Mouse (Mus musculus) hindbrain, embryonic 10.5 days (tissue): ENCODE results near the gene Prr12. TPM values are rescaled to one million over a fixed set of nuclear protein-coding genes. Genes with fewer than 3 reads are reported as not detected.
"Not testable (repeated sequence)": the region's sequence is repeated elsewhere in the genome, so short reads cannot be mapped to it uniquely, and the experiment has no call there.

Experiments
- DNase-seq: peaks from one replicate; pipeline ENCODE4 v3.0.0-alpha.2; 2017; ENCODE audit warnings: low spot score
- H3K27ac ChIP-seq: fragments of 300-500 bp; sonication (generic); 2 replicates; pipeline ENCODE4 v1.5.1; 2016; ENCODE audit warnings: mild to moderate bottlenecking, moderate library complexity
- H3K27me3 ChIP-seq: fragments of 300-500 bp; sonication (generic); 2 replicates; pipeline ENCODE4 v1.6.1; 2016; ENCODE audit warnings: mild to moderate bottlenecking; ENCODE audit not compliant: poor library complexity, insufficient read depth, severe bottlenecking
- H3K36me3 ChIP-seq: fragments of 300-500 bp; sonication (generic); 2 replicates; pipeline ENCODE4 v1.6.1; 2016; ENCODE audit warnings: mild to moderate bottlenecking, moderate library complexity
- H3K4me1 ChIP-seq: fragments of 300-500 bp; sonication (generic); replicated peaks from 2 replicates; pipeline ENCODE4 v1.6.1; 2016; ENCODE audit warnings: mild to moderate bottlenecking
- H3K4me3 ChIP-seq: fragments of 300-500 bp; sonication (generic); 2 replicates; pipeline ENCODE4 v1.5.1; 2016; ENCODE audit warnings: mild to moderate bottlenecking, moderate library complexity
- H3K9me3 ChIP-seq: fragments of 300-500 bp; sonication (generic); 2 replicates; pipeline ENCODE4 v1.6.1; 2016; ENCODE audit warnings: mild to moderate bottlenecking, moderate library complexity
- WGBS: fragments of 180-500 bp; shearing (Covaris S2); methylation state at CpG from one replicate; pipeline ENCODE4 v1.1.7; 2016; 5-methylcytosine and 5-hydroxymethylcytosine counted together
- polyA plus RNA-seq: library from polyadenylated mRNA; unstranded; fragments of >200 nt; fragmentation: Nextera tagmentation; extraction: Ambion mirVana; gene quantifications from 2 replicates; pipeline ENCODE4 v1.2.1, GENCODE M21; 2016

Prr12 gene
- polyA plus RNA-seq, 1 experiment from 2014 or later, result 13.4 TPM

DNA sequence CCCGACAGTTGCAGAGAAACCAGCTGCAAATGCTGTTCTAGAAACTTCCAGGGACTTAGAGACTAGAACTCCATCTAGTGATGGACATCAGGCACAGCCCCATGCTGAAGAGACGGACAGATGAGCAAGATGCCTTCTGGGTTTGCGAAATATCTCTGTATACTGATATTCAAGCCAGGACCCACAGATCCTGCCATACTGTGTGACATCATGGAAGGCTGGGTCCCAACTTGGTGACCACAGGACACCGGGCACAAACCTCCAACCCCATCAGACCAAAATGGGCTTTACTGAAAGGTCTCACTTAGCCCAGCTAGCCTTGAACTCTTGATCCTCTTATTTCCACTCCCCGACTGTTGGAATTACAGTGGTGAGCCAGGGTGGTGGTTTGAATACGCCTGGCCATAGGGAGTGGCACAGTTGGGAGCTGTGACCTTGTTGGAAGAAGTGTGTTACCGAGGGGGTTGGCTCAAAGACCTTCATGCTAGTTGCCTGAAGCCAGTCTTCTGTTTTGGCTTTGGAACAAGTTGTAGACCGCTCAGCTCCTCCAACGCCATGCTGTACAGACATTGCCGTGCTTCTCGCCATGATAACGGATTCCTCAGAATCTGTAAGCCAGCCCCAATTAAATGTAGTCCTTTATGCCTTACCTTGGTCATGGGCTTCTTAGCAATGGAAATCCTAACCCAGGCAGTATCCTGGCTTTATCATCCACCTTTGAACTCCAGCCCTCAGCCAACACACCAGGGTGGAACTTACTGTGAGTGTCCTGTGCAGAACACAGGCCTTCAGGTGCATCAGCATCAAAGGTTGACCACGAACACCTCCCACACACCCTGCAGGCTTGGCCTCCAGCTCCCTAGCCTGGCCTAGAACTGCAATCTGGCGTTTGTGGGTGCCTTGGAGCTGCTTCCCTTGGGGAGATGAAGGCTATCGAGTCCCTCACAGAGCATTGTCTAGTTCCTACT is 28.1 kb downstream of the Prr12 start:
- Histone ChIP-seq H3K4me3 (no peak overlapping the region), H3K27me3 (no peaks in the 10 kb centered on the region), H3K9me3 (no peaks in the 10 kb centered on the region), H3K4me1 (peaks cover 17% of the 10 kb centered on the region), H3K27ac (no peak overlapping the region), H3K36me3 (peaks cover 37% of the 10 kb centered on the region)
- WGBS, result 89% methylated on average over 15 of the region's 15 CpGs
- no peak for DNase-seq

- WGBS, result 83% methylated on average over 5 of the region's 5 CpGs
- not testable (repeated sequence) for H3K9me3 ChIP-seq, DNase-seq, H3K27ac ChIP-seq, H3K4me3 ChIP-seq, H3K27me3 ChIP-seq
- H3K36me3 ChIP-seq, result peaks cover 29% of the 10 kb centered on the region
- H3K4me1 ChIP-seq, result peaks cover 26% of the 10 kb centered on the region
Observed at GRCm38 (mm10) chr7:45023711-45024110, 29.0 kb downstream of the Prr12 start.

DNA sequence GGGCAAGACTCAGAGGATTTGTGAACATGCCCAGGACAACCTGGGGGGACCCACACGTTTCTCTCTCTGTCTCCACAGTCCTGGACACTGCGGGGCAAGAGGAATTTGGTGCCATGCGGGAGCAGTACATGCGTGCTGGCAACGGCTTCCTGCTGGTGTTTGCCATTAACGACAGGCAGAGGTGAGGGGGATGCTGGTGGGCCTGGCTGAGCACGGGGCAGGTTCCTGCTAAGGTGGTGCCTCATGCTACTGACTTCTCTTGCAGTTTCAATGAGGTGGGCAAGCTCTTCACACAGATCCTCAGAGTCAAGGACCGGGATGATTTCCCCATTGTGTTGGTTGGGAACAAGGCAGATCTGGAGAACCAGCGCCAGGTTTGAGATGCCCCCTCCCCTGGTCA is 32.5 kb downstream of the Prr12 start:
- Histone ChIP-seq H3K4me3 (peak overlapping the region; percentile 9; the same call in 1 of the 2 replicates), H3K36me3 (0 out of 2 replicates have a peak, but pooled peaks cover 3% of the 10 kb centered on the region), H3K27me3 (peaks cover 12% of the 10 kb centered on the region; the same call in 1 of the 2 replicates), H3K27ac (no peak overlapping the region), H3K9me3 (no peaks in the 10 kb centered on the region), H3K4me1 (peaks cover 39% of the 10 kb centered on the region)
- 82% methylated on average over 9 of the region's 9 CpGs for WGBS
- DNase-seq, result no peak

DNA sequence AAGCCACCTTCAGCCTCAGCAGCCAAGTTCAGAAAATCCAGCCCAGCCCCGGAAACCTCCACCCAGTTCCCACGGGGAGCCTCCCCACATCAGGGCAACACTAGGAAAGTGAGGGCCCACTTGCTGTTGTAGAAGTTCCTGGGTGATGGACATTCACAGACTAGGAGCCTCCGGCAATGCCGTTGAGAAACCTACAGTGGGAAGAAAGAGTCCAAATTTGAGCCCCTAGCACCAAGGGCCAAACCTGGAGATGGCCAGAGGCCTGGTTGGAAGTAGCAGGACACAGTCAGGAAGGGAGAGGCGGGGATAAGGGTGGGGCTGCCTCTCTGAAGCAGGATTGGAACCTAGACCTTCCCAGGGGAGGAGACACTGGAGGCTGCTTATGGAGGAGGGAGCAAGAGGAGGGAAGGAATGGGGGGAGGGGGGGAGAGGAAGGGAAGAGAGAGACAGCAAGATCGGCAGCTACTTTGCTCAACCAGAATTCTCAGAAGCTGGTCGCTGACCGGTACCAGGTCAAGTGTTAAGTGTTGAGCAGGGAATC is 33.6 kb downstream of the Prr12 start:
- Histone ChIP-seq H3K9me3 (no peaks in the 10 kb centered on the region), H3K27me3 (peaks cover 12% of the 10 kb centered on the region; the same call in 1 of the 2 replicates), H3K4me3 (peak overlapping the region; percentile 14), H3K4me1 (peaks cover 50% of the 10 kb centered on the region), H3K27ac (peak overlapping the region; percentile 42; the same call in 1 of the 2 replicates), H3K36me3 (peaks cover under 1% of the 10 kb centered on the region; the same call in 1 of the 2 replicates)
- 41% methylated on average over 8 of the region's 8 CpGs for WGBS
- no peak for DNase-seq

DNA sequence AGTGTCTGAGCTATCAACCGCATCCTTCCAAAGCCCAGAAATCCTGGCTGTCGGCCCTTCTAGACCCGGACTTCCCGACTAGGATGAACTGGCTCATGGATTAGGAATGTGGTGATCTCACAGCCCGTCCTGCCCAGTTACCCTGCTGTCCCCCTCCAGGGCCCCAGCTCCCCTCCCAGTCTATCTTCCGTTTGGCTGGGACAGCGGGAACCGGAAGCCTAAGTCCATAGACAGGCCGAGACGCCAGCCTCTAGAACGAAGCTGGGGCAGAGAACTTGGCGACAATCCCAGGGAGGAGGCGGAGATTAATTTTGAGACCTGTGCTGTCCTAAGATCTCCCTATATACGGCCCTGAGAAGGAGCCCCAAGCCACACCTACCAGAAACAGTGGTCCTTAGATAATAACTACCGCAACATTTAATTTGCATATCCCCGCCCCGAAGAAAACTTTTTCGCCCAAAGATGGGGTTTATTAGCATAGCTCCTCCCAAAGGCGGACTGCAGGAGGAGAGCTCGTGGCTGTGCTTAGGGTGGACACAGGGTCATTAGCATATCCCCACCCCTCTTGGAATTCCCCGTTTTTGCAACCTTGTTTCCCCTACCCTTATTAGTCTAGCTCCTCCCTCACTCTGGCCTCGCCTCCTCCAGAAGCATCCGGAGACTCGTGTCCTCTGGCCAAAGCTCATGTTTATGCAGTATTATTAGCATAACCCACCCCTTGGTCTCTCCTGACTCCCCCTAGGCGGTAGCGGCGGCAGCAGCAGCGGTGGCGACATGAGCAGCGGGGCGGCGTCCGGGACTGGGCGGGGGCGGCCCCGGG is 35.2 kb downstream of the Prr12 start, which contains the start of gene Rras:
TSS of gene Rras (plus strand) at position 720 of the 820 bp plus-strand sequence.
- under 1% methylated on average over 36 of the region's 36 CpGs for WGBS
- Histone ChIP-seq H3K4me3 (peak within 1 kb of the TSS; percentile 68), H3K4me1 (peaks cover 60% of the 10 kb centered on the region), H3K36me3 (peaks cover 17% of the 10 kb centered on the region), H3K27ac (peak within 1 kb of the TSS; percentile 91), H3K27me3 (peaks cover 12% of the 10 kb centered on the region; the same call in 1 of the 2 replicates), H3K9me3 (no peaks in the 10 kb centered on the region)
- peak; percentile 90 for DNase-seq

GRCm38 (mm10) chr7:45016761-45017160 is 35.9 kb downstream of the Prr12 start:
- peaks cover 60% of the 10 kb centered on the region for H3K4me1 ChIP-seq
- H3K27me3 ChIP-seq, result peaks cover 12% of the 10 kb centered on the region; the same call in 1 of the 2 replicates
- peak overlapping the region; percentile 68 for H3K4me3 ChIP-seq
- H3K36me3 ChIP-seq, result peaks cover 24% of the 10 kb centered on the region
- 5% methylated on average over 4 of the region's 4 CpGs for WGBS
- no peak for DNase-seq
- H3K9me3 ChIP-seq, result no peaks in the 10 kb centered on the region
- H3K27ac ChIP-seq, result peak overlapping the region; percentile 91

DNA sequence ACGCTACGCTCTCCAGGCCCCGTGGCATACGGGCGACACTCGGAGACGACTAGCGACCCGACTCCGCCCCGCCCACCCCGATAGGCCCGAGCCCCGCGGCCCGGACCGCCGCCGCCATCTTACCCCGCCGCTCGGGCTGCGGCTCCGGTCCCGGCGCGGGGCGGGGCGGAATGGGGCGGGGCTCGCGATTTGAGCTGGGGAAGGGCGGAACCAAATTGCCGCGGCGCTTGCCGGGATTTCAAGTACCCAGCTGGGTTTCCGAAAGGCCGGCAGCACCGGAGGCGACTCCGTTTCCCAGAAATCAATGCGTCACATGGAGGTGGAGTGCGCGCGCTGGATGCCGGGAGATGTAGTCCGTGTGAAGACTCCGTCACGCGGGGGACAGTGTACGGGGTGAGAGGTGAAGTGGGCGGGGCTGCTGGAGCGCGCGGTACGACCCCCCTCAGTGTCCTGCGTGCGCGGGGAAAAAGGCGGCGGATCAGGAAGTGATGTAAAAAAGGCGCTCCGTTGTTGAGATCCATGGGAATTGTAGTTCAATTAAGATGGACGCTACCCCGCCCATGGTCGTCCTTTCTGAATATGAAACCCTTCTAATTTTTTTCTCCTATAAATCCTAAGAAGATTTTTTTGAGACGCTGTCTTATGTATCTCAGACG is 36.6 kb downstream of the Prr12 start, which contains the start of gene Scaf1:
TSS of gene Scaf1 (minus strand) at position 407 of the 656 bp plus-strand sequence.
- under 1% methylated on average over 69 of the region's 69 CpGs for WGBS
- H3K27me3 ChIP-seq, result peaks cover 12% of the 10 kb centered on the region; the same call in 1 of the 2 replicates
- peak; percentile 100 for DNase-seq
- peak within 1 kb of the TSS; percentile 91 for H3K27ac ChIP-seq
- peaks cover 56% of the 10 kb centered on the region for H3K4me1 ChIP-seq
- H3K4me3 ChIP-seq, result peak within 1 kb of the TSS; percentile 68
- no peaks in the 10 kb centered on the region for H3K9me3 ChIP-seq
- peaks cover 31% of the 10 kb centered on the region for H3K36me3 ChIP-seq

GRCm38 (mm10) chr7:45015344-45015956 is 37.2 kb downstream of the Prr12 start:
- peak overlapping the region; percentile 68 for H3K4me3 ChIP-seq
- H3K4me1 ChIP-seq, result peaks cover 53% of the 10 kb centered on the region
- H3K27me3 ChIP-seq, result peaks cover 12% of the 10 kb centered on the region; the same call in 1 of the 2 replicates
- H3K36me3 ChIP-seq, result peaks cover 37% of the 10 kb centered on the region
- DNase-seq, result no peak
- no peaks in the 10 kb centered on the region for H3K9me3 ChIP-seq
- peak overlapping the region; percentile 91 for H3K27ac ChIP-seq
- 3% methylated on average over 20 of the region's 20 CpGs for WGBS

DNA sequence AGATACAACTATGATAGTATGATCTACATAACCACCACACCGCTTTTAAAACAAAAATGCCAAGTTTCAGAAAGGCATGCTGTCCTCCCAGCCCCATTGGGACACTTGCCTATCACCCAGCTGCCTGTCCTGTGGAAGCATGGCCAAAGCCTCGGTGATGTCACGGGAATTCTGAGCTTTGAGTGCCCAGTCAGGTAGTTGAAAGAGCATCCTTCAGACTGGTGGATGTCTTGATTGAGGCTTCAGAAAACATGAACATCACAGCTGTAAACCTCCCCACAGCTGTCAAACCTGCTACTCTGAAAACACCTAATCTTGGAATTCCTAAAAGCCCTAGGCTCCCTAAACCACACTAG is 38.6 kb downstream of the Prr12 start:
- H3K9me3 ChIP-seq, result no peaks in the 10 kb centered on the region
- H3K4me1 ChIP-seq, result peaks cover 46% of the 10 kb centered on the region
- H3K4me3 ChIP-seq, result no peak overlapping the region
- no peak overlapping the region for H3K27ac ChIP-seq
- peaks cover 51% of the 10 kb centered on the region for H3K36me3 ChIP-seq
- WGBS, result 95% methylated on average over 3 of the region's 3 CpGs
- DNase-seq, result no peak
- peaks cover 8% of the 10 kb centered on the region; the same call in 1 of the 2 replicates for H3K27me3 ChIP-seq

DNA sequence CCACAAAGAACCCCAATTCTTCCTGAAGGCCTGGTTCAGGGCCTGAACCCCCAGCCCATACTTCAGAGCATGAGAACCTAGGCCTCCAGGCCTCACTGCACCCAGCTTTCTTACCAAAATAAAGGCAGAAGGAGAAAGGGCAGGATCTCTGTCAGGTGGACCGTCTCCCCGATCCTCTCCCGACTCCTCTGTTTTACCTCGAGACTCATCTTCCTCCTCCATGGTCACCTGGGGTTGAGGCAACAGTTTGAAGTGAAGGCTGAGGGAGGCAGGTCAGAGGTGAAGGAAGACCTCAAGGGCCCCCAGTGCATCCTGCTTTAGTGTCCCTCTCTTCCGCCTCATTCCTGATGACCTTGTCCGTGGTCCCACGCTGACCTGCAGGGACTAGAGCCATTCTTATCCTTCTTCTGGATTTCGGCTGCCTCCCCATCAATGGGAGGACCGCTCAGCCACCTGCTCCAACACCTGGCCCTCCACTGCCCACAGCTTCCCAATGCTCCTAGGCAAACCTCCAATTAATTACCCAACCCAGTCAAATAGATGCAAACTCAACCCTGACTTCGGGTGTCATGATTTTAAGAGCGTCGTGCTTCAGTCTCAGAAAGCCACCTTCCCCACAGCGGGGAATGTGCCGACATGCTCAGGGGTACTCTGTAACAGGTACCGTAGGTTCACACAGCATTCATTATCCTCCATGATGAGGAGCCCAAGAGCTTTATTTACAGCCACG is 39.1 kb downstream of the Prr12 start:
- Histone ChIP-seq H3K27ac (no peak overlapping the region), H3K9me3 (no peaks in the 10 kb centered on the region), H3K4me3 (peak overlapping the region; percentile 14), H3K36me3 (peaks cover 56% of the 10 kb centered on the region), H3K4me1 (peaks cover 41% of the 10 kb centered on the region), H3K27me3 (0 out of 2 replicates have a peak, but pooled peaks cover 2% of the 10 kb centered on the region)
- WGBS, result 94% methylated on average over 16 of the region's 16 CpGs
- no peak for DNase-seq

DNA sequence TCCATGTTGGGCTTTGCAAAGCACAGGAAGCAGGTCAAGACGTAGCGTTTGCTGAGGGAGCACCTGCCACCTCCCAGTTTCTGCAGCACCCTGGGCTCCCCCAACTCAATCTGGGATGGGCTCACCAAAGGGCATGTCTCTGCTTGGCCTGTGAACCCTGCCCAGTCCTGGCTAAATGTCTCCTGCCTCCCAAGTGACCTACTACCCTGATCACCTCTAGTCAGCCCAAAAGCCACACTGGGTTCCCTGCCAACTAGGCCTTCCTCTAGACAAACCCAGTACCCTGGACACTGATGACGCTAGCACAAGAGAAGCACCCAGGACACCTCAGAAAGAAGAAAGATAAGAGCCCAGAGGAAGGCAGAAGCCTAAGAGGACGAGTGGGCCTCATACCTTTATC is 39.9 kb downstream of the Prr12 start:
- peak overlapping the region; percentile 14; the same call in 1 of the 2 replicates for H3K4me3 ChIP-seq
- peaks cover 63% of the 10 kb centered on the region for H3K36me3 ChIP-seq

More for the DNA sequence above, 39.9 kb downstream of the Prr12 start:
- Histone ChIP-seq H3K27me3 (no peaks in the 10 kb centered on the region), H3K27ac (no peak overlapping the region), H3K4me1 (peaks cover 34% of the 10 kb centered on the region), H3K9me3 (no peaks in the 10 kb centered on the region)
- 81% methylated on average over 4 of the region's 4 CpGs for WGBS
- no peak for DNase-seq
